Mouse (Mus musculus): Measurements from ENCODE around the gene Slc22a22. TPM values are rescaled to one million over a fixed set of nuclear protein-coding genes. Genes with fewer than 3 reads are reported as not detected.

The Slc22a22 gene
- total RNA-seq, 2 experiments from 2014 or later: not detected

DNA sequence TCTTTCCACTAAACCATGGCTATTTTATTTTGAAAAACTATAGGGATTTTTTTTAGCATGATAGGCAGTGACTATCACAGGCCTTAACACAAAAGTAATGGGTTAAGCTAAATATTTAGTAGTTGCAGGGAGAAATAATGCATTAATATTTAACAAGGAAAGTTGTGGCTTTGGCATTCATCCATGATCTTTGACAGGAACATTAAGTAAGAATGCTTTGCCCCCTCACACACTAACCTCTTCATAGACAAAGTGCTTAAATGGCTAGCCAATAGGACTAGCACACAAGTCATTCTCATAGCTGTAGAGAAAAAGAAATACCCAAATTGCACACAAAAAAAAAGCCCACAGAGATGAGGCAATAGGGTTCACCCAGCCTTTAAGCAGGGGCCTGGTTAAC is 11.4 kb downstream of the Slc22a22 start:
- no peak for DNase-seq
- TF ChIP-seq CTCF (IDR thresholded peaks at IDR 0.05): no peak
- intact Hi-C loops (cut with DNase I): no loop called here
- no peak overlapping the region for H3K4me3 ChIP-seq
- H3K27ac ChIP-seq: no peak overlapping the region

DNA sequence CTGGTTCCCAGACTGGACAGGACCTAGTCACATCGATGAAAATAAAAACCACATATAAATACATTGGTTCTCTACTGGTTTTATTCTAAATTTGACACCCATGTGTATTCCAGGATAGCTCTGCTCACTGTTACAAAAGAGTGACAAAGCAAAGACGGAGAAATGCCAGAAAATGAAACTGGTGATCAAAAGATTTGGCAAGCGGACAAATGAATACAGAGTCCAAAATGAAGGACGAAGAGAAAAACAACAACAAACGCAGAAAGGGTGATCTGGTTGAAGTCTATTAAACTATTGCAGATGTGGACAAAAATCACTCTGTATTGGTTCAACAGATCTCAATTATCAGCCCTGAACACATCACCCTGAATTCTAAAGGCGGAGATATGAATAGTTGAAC is 12.4 kb downstream of the Slc22a22 start:
- no peak for DNase-seq

DNA sequence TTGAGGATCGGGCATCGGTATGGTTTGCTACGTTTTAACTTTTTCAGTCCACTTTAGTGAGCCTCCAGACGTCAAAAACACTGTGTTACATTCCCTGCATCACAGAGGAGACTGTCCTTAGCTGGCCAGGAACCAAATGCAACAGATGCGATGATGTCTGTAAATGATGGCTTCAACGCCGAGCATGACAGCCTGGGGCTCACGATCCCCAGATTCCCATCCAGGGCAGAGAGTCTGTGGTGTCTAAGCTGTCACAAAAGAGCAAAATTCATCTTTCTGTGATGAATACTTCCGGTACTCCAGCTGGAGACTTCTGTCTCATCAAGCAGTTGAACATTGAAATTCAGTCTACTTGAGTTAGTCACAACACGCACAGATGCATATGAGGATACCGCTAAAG is 13.4 kb downstream of the Slc22a22 start:
- Histone ChIP-seq H3K27ac (no peak overlapping the region), H3K4me3 (peak overlapping the region; percentile 30)
- no peak for TF ChIP-seq CTCF (IDR thresholded peaks at IDR 0.05)
- intact Hi-C loops (cut with DNase I): no loop called here
- no peak for DNase-seq

More for the DNA sequence above, 12.4 kb downstream of the Slc22a22 start:
- Histone ChIP-seq H3K27ac (no peak overlapping the region), H3K4me3 (no peak overlapping the region)
- TF ChIP-seq CTCF (IDR thresholded peaks at IDR 0.05): no peak
- intact Hi-C loops (cut with DNase I): no loop called here

DNA sequence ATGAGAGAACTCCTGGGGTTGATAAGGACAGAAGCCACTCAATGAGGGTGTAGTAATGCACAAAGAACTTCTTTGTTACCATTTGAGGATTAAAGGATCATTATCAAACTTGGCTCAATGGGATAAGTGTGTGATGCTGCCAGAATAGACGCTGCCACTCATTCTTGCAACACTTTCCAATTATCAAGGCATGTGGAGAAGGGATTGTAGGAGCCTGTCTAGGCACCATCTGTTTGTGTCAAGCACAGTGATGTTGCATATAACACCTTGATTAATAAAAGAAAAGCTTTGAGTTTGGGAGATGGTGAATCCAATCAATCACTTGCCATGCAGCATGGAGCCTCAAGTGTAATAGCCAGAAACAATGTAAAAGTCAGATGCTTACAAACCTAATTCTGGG is 16.1 kb downstream of the Slc22a22 start:
- no peak for DNase-seq
- intact Hi-C loops (cut with DNase I): no loop called here
- TF ChIP-seq CTCF (IDR thresholded peaks at IDR 0.05): no peak
- H3K4me3 ChIP-seq: no peak overlapping the region
- H3K27ac ChIP-seq: no peak overlapping the region

DNA sequence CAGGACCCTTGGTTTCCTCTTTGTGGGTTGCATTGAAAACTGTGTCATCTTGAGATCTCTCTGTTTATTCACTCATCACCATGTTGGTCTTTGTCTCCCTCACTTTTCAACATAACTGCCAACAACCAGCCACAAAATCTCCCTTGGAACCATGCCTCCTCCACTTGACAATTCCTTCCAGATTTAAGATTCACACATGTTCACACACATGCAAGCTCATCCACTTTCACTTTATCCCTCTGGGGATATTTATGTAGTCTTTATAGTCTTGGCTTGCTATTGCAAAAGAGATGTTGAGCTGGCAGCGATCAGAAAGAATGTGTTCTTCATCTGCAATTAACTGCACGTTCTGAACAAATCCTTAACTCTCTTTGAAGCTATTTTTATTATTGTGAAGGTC is 20.1 kb downstream of the Slc22a22 start:
- intact Hi-C loops (cut with DNase I): no loop called here
- Histone ChIP-seq H3K4me3 (no peak overlapping the region), H3K27ac (no peak overlapping the region)
- no peak for DNase-seq
- TF ChIP-seq CTCF (IDR thresholded peaks at IDR 0.05): no peak

DNA sequence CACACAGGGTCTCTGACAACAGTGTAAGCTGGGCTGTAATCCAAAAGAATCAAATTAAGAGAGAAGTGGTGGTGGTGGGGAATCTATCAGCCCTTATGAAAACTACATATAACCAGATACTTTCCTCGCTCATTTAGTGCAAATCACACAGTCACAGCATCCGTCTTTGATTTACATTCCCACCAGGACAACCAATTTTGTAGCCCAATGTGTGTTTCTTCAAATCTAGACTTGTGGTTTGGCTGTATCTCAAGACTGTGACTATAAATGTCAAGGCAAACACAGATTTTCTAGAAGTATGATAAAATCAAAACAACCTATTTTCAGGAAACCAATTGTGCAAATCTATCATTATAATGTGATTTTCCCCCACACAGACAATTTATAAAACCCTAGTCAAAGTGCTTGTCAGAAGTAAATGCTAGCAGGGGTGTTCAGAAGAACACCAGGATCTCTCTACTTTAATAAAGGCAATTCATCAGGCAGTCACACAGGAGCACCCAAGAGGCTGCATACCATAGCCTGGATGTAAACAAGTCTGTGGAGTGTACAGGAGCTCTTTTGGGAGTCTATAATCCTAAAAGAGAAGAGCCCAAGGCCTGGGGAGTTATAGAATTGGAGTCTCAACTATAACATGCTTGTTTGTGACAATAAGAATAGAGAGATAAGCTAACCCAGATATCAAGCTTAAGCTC is 42.6 kb downstream of the Slc22a22 start:
- DNase-seq: no peak
- H3K27ac ChIP-seq: no peak overlapping the region
- H3K4me3 ChIP-seq: no peak overlapping the region
- intact Hi-C loops (cut with DNase I): no loop called here
- no peak for TF ChIP-seq CTCF (IDR thresholded peaks at IDR 0.05)

DNA sequence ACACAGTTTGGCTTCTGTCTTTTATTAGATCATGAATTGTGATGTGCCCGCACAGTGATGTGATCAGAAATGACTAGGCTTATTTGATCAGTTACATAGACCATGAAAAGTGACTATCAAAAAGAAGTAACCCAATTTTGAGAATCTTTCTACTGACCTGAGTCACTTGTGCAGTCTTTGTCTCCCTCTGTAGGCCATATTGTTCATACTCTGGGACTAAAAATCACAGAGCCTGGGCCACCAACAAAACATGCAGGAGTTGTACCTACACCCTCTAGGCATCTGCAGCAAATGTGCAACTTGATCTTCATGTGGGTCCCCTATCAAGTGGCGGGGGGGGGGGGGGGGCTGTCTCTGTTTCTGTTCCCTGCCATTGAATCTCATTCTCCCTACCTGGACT is 68.9 kb downstream of the Slc22a22 start:
- peak; percentile 42 for TF ChIP-seq CTCF (IDR thresholded peaks at IDR 0.05)
- no peak for DNase-seq
- H3K27ac ChIP-seq: no peak overlapping the region
- intact Hi-C loops (cut with DNase I): no loop called here
- H3K4me3 ChIP-seq: no peak overlapping the region

DNA sequence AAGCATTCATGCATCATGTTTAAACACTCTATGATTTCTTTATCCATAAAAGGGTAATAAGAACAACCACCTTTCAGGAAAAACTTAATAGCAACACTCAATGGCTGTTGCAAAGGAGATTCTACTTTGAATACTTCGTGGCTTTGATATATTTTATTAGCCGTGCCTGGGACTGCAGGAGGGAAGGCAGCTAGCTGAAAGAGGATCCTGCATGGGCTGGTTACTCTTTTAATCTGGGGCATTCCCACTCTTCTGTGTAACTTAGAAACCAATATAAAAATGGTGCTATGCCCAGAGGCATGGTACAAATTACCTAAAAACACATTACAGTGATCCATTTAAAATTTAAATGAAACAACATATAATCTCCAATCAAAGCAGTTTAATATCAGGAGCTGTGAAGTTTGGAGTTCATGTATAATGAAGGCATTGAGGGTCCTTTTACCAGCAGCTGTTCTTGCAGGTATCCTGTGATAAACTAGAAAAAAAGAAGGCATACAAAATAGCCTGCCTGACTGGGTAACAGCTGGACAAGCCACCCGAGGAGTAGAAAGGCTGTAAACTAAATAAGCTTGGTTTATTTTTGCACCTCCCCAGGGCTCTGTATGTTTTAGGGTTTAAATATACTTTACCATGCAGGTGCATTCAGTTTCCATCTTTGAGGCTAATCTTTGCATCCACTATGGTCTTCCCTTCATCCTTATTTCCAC is 78.8 kb downstream of the Slc22a22 start:
- TF ChIP-seq CTCF (IDR thresholded peaks at IDR 0.05): no peak
- intact Hi-C loops (cut with DNase I): no loop called here
- H3K27ac ChIP-seq: no peak overlapping the region
- no peak for DNase-seq
- no peak overlapping the region for H3K4me3 ChIP-seq

DNA sequence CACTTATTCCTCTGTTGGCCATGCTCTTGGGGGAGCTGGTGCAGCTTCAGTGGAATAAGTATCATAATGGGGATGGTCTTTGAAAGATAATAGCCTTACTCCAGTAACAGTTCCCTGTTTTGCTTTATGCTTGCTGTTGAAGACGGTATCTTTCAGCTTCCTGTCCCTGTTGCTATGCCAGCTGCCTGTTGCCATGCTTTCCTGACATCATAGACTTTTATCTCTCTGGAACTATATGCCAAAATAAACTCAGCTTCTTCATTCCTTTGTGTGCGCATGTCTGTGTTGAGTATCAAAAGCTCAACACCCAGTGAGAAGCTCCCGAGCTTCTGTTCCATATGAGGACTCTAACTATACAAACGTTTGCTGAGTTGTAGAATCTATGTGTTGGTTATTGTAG is 83.4 kb downstream of the Slc22a22 start:
- intact Hi-C loops (cut with DNase I): no loop called here
- no peak for DNase-seq
- Histone ChIP-seq H3K4me3 (no peak overlapping the region), H3K27ac (no peak overlapping the region)
- TF ChIP-seq CTCF (IDR thresholded peaks at IDR 0.05): no peak

DNA sequence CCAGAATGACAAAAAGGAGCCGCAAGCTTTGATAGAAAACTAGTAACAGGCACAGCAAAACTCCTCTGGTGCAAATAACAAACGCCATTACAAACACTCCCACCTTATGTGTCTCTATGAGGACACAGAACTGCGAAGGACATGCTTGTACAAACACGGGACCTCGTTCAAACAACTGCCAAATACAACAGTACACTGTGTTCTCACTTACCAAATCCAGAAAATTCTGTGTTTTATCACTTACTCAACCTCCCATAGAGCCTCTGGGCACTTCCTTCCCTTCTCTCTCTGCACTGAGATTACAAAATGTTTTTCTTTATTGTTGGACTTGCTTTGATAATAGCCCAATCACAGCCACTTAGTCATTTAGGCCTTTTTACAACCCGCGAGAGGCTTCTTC is 97.0 kb downstream of the Slc22a22 start:
- no peak for TF ChIP-seq CTCF (IDR thresholded peaks at IDR 0.05)
- Histone ChIP-seq H3K27ac (no peak overlapping the region), H3K4me3 (no peak overlapping the region)
- intact Hi-C loops (cut with DNase I): no loop called here
- no peak for DNase-seq

DNA sequence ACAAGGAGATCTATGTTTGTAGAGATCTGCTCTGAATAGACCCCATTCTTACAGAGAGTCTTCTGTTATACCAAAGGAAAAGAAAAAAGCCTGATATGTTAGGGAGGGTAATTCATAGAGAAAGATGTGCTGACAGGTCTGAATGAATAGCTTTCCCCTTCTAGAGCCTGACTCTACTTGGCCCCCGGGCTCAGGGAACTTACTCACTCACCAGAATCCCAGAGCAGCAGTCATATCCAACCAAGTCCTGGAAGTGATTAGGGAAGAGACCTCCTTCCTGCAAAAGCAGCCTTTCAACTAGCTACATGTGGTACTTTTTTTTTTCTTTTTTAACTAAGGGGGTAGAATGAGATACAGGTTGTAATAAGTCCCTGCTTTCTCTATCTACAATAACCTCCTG is 111.0 kb downstream of the Slc22a22 start:
- intact Hi-C loops (cut with DNase I): no loop called here
- no peak for DNase-seq
- Histone ChIP-seq H3K4me3 (no peak overlapping the region), H3K27ac (no peak overlapping the region)
- no peak for TF ChIP-seq CTCF (IDR thresholded peaks at IDR 0.05)

DNA sequence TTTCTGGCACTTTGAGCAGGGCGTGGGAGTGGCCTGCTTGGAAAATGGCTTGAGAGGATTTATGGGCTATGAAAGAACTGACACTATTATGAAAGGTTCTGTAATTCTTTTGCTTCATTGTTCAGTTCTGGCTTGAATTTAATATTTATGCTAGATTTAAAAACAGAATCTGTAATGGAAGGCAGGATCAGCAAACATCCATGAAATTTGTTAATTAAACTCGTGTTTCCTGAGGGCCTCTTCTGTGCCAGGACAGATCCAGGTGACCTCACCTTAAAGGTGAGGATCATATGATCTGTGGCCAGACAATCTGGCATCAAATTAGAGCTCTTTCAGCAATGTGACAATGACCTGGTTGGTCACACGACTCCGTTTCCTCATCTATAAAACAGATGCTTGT is 122.1 kb downstream of the Slc22a22 start:
- intact Hi-C loops (cut with DNase I): no loop called here
- DNase-seq: no peak
- no peak overlapping the region for H3K4me3 ChIP-seq
- H3K27ac ChIP-seq: no peak overlapping the region
- TF ChIP-seq CTCF (IDR thresholded peaks at IDR 0.05): no peak

DNA sequence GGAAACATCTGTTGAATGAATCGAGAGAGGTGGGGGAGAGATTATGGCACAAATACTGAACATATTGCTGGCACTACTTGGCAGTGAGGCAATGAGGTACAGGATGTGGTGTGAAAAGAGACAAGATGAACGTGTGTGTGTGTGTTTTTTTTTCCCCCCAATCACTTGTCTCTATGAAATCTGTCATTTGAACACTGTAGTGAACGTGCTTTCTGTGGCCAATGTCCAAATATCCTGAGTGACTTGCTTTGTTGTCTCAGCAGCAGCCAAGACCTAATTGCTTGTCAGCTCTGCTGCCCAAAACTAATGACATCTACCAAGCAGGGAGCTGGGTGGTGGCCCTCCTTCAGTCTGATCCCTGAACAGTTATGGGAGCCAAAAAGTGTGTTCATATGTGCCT is 136.9 kb downstream of the Slc22a22 start:
- intact Hi-C loops (cut with DNase I): no loop called here
- no peak for TF ChIP-seq CTCF (IDR thresholded peaks at IDR 0.05)
- no peak for DNase-seq
- Histone ChIP-seq H3K4me3 (no peak overlapping the region), H3K27ac (no peak overlapping the region)

DNA sequence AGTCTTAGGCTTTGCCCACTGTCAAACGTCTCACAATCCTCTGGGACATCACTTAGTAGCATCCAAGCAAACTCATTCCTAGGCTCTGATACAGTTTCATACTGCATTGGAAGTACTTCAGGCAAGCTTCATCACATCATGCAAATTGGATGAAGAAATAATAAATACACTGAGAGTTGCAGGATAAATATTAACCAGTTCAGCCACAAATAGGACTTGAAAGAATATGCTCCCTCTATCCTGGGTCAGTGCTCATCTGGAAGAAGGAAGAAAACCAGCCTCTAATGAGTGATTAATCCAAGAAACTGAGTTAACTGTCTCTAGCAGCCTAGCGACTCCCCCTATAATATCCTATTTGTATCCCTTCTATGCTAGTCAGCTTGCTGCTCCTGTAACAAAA is 146.1 kb downstream of the Slc22a22 start:
- no peak overlapping the region for H3K4me3 ChIP-seq
- no peak overlapping the region for H3K27ac ChIP-seq
- no peak for TF ChIP-seq CTCF (IDR thresholded peaks at IDR 0.05)
- no peak for DNase-seq
- intact Hi-C loops (cut with DNase I): no loop called here

All from gastrocnemius, adult 2 months (tissue).